Mouse (Mus musculus) cerebellum, postnatal 36 days (tissue): ENCODE measurements at regions not wholly inside any gene's neighbourhood (a gene's known extent, or its start where the extent isn't known, plus 50 kb on each side); places are given as distances from the start of the nearest gene placed in this dataset.

Experiments
- DNase-seq, 2 experiments: peaks; one replicate each; pipeline ENCODE4 v3.0.0; 2021 to 2022; ENCODE audit warnings: mixed read lengths in 2 of 2

DNA sequence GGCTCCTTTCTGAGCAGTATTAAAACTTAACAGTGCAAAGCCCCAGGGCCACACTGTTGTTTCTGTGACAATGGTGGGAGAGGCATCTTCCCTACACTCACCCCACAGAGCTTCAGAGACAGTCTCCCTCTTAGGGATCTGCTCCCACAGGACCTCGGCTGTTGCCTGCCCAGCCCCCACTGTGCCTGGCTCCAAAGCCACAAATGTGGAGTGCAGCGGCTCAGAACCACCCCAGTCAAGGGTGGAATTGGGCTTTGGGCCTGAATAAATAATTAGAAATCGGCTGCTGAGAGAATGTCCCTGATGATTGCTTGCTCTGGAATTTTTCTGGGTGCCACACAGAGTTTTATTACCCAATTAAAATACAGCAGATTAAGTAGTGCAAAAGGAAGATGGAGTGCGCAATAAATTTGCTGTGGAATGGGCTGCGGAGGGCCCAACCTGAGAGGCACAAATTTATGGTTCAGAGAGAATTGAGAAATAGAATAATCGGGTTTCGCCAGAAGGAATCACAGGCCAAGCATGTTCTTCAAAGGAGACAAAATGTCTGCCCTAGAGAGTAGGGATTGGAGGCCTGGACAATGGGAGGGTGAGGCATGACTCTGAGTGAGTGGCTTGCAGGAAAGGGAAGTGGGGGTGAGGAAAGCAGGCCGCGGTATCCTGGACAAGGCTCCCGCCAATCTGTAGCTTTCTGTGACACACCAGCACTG lies 56.4 kb downstream of the Cd24a start:
- DNase-seq = no peak

- DNase-seq = no peak
Measured at GRCm38 (mm10) chr10:43641169-43641945, 63.3 kb downstream of the Cd24a start.

DNA sequence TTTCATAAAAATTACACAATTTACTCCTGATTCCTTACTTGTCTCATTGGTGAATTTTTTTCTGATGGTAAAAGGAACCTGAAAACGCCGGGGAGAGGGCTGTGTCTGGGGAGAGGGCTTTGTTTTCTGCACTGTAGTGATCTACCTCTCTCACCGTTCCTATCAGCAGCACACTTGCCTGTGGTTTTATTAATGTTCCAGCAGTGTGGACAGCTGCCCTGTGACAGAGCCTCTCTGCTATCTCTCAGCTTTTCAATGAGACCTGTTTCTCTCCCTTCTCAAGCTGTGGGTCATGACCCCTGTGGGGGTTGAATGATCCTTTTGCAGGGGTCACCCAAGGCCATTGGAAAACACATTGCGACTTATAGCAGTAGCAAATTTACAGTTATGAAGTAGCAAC lies 68.2 kb downstream of the Cd24a start:
- DNase-seq = no peak

DNA sequence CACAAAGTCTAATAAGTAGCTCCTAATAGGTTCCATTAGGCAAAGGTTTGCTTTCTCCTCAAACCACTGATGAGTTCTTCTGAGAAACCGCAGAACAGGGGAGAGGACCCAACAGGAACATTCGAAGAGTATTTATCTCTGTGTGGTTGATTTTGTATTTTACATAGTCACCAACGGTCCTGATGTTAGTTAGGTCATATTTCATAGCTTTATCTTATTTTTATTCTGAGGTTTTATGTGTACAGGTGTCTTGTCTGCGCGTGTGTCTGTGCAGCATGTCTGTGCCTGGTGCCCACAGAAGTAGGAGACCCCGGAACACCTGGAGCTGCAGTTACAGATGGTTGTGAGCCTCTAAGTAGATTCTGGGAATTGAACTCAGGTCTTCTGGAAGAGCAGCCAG lies 68.9 kb downstream of the Cd24a start:
- no peak for DNase-seq

- no peak for DNase-seq
Measured at GRCm38 (mm10) chr10:43648186-43648585, 70.1 kb downstream of the Cd24a start.

- no peak for DNase-seq
Measured at GRCm38 (mm10) chr10:43648815-43649447, 70.8 kb downstream of the Cd24a start.

DNA sequence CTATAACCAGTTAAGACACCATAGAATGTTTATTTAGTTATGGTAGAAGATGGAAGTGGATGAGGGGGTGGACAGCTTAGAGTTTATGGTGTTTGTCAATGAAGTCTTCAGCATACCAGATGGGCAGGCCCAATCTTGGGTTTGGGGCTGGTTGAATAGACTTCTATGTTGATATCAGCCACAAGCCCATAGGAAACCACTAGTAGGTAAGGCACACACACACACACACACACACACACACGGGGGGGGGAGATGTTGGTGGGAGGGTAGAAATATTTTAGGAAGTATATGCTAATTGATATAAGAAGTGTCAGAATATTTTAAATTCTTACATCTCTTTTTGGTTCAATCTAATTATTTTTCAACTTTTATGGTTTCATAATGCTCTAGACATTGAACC lies 72.4 kb downstream of the Cd24a start:
- no peak for DNase-seq

DNA sequence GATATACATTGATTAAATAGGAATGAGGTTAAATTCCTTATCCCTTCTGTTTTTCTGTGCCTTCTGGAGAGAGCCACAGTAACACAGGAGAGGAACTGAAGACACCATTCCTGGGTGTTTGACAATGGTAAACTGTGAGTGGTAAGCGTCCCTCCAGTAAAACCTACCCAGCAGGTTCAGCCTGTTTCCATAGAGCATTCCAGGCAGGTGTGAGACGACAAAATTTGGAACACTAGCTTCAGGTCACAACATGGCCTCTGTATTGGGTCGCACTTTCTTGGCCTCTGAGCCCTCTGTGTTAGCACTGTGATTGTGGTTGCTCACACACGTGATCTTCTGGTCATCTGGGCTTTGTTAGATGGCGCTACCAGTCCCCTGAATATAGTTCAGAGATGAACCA lies 73.4 kb downstream of the Cd24a start:
- no peak for DNase-seq

- DNase-seq = no peak
Measured at GRCm38 (mm10) chr10:43651915-43652314, 73.8 kb downstream of the Cd24a start.

- no peak for DNase-seq
Measured at GRCm38 (mm10) chr10:43655082-43655671, 77.1 kb downstream of the Cd24a start.

GRCm38 (mm10) chr10:43655680-43656079 lies 77.6 kb downstream of the Cd24a start:
- no peak for DNase-seq

DNA sequence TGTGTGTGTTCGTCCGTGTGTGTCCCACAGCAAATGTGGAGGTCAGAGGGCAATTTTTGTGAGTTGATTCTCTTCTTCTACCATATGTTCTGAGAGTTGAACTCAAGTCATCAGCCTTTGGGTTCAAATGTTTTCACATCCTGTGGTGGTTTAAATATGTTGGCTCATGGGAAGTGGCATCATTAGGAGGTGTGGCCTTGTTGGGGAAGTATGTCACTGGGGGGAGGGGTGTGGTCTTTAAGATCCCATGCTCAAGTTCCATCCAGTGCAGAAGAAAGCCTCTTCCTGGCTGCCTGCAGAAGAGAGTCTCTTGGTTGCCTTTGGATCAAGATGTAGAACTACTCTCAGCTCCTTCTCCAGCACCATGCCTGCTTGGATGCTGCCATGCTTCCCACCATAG lies 78.1 kb downstream of the Cd24a start:
- no peak for DNase-seq

- DNase-seq = no peak
Measured at GRCm38 (mm10) chr10:43657501-43658225, 79.6 kb downstream of the Cd24a start.

DNA sequence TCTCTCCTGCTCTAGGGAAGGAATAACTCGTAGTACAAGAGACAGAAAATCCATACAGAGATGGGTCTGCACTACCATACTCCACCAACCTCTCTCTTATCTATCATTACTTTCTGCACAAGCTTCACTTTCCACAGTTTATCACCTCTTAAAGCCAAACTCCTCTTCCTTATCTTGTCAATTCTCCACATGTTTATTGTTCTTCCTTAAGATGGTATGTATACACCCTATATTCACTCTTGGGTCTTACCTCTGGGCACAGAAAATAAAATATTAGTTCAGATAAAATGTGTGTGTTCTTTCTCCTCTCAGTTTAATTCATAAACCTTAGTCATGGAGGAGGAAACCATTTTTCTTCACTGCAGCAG lies 80.1 kb downstream of the Cd24a start:
- no peak for DNase-seq

- DNase-seq = no peak
Measured at GRCm38 (mm10) chr10:43664844-43665243, 86.8 kb downstream of the Cd24a start.

DNA sequence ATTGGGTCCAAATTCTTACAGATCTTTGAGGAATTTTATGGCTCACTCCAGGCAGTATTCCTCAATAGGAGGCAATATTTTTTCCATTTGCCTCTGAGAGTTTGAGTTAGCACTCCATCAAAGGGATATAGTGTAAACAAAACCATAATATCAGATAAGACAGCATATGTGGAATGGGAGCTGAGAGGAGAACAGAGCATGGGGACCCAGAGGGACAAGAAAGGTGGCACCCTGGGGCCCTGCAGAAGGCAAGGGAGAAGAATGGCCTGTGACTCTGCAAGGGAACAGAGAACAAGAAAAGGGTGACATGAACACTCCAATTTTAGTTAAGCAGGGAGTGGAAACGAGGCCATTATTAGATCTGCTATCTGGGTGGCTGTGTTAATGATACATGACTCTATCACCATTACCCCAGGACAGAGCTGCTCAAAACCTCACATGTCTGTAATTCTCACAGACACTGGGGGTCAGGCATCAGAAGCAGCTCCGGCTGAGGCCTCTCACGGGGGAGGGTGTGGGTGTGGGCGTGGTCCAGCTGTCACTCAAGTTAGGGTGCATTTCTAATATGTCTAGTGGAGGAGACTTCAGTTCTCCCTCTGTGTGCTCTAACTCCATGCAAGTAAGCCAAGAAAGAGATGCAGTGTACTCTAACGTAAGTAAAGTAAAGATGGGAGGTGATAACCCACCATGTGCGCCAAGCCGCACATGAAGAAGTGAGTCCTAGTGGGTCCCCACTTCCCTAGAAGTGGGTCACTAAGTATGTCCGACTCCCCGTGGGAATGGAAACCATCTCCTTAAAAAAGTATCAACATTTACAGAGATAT lies 88.4 kb downstream of the Cd24a start:
- DNase-seq = no peak

DNA sequence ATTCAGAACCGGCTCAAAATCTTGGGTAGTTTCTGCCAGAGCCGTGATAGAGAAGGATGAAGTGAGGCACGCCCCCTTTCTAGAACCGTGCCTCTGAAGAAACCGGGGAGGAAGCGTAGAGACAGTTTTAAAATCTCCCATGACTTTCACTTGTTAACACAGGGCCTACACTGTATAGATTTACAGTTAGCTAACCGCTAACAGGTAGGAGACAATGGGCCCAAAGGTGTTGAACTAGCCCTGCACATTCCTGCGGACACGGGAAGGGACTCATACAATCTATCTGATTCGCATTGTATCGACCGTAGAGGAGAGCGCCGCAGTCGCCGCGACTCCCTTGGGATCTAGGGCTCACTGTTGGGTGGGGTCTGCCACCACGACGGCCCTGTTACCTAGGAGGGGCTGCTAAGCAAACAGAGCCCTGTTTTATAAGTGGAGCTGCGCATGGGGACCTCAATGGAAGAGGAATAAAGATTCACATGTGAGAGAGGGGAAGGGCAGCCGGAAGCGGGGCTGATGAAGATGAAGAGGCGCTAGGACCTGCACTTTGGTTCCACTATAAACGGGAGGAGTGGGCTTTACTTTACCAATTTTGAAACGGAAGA lies 89.1 kb downstream of the Cd24a start:
- no peak for DNase-seq

DNA sequence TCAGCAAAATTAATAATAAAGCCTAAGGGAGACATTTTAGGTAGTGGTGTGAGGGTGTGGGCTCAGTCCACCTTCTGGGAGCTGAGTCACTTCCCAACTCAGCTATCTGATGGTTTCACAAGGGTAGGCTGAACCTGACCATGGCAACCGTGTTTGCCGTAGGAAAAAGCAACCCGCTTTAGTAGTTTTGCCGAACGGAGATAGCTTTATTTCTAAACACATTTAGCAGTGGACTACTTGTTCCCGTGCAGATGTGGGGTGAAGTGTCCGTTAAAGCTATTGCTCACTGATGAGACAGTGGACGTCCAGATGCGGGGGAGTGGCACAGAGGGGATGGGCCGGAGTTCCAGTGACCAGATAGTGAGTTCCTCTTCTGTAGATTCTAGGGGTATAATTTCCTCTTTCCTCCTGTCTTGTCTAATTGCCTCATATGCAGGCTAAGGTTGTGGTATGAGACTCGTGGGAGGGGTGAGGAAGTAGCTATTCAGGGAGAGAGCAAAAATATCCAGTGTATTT lies 89.7 kb downstream of the Cd24a start:
- DNase-seq = no peak

- no peak for DNase-seq
Measured at GRCm38 (mm10) chr10:43669471-43669870, 91.4 kb downstream of the Cd24a start.

DNA sequence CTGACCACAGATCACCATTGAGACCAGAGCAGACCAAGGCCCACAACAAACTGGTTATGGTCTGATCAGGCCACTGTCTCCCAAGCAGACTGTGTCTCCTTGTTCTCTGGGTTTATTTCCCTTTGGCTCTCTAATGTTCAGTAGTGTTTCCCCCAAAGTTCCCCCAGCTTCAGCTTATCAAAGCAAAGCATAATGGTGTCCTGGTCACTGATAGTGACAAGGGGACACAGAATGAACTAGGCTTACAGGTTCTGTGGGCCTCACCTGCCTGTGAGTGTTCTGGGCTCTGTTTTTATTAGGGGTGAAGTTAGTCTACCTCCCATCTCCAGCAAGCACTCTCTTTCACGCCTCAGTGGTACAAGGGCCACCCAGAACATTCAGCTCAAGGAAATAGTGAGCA lies 92.7 kb downstream of the Cd24a start:
- no peak for DNase-seq

DNA sequence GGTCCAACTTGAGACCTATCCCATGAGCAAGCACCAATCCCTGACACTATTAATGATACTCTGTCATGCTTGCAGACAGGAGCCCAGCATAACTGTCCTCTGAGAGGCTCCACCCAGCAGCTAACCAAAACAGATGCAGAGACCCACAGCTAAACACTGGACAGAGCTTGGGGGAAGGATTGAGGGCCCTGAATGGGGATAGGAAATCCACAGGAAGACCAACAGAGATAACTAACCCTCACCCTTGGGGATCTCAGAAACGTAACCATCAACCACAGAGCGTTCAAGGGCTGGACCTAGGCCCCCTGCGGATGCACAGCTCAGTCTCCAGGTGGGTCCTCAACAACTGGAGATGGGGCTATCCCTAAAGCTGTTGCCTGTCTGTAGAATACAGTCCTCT lies 93.7 kb downstream of the Cd24a start:
- no peak for DNase-seq
